Mouse (Mus musculus) heart, embryonic 14.5 days (tissue): ENCODE results near the gene Mapk13. TPM values are rescaled to one million over a fixed set of nuclear protein-coding genes. Genes with fewer than 3 reads are reported as not detected.
A peak's percentile ranks its signal among the peaks of the same experiment; 100 is the strongest.
"Not testable (repeated sequence)": the region's sequence is repeated elsewhere in the genome, so short reads cannot be mapped to it uniquely, and the experiment has no call there.

ENCODE experiments used
- ATAC-seq: fragments of 200-750 bp; cut with Nextera tagmentation; 2 replicates; pipeline ENCODE4 v1.8.0; 2017; ENCODE audit warnings: low read depth, moderate TSS enrichment; ENCODE audit not compliant: insufficient number of reproducible peaks, insufficient read depth, low FRiP score
- H3K27ac ChIP-seq, 2 experiments: fragments of 200-500 bp in 1 of 2; fragments of 300-500 bp in 1 of 2; sonication (generic) in 1 of 2; replicated peaks in 1 of 2; 2 replicates each; pipeline ENCODE4 v1.5.1; 2012 to 2014; ENCODE audit warnings: low read depth in 2 of 2, low read length in 2 of 2, control low read depth in 1 of 2, mild to moderate bottlenecking in 1 of 2, mixed read lengths in 1 of 2; ENCODE audit not compliant: control insufficient read depth in 1 of 2, insufficient read depth in 1 of 2
- H3K27me3 ChIP-seq: fragments of 300-500 bp; sonication (generic); 2 replicates; pipeline ENCODE4 v1.6.1; 2014; ENCODE audit warnings: mild to moderate bottlenecking, low read length, control low read depth; ENCODE audit not compliant: control insufficient read depth, insufficient read depth
- H3K36me3 ChIP-seq: fragments of 300-500 bp; sonication (generic); 2 replicates; pipeline ENCODE4 v1.6.1; 2014; ENCODE audit warnings: mild to moderate bottlenecking, control low read depth, low read length, mixed read lengths; ENCODE audit not compliant: control insufficient read depth, insufficient read depth
- H3K4me1 ChIP-seq, 2 experiments: fragments of 200-500 bp in 1 of 2; fragments of 300-500 bp in 1 of 2; sonication (generic) in 1 of 2; 2 replicates each; pipeline ENCODE4 v1.6.1; 2012 to 2014; ENCODE audit warnings: low read length in 2 of 2, control low read depth in 1 of 2, mixed read lengths in 1 of 2; ENCODE audit not compliant: control insufficient read depth in 2 of 2, insufficient read depth in 2 of 2
- H3K4me2 ChIP-seq: fragments of 300-500 bp; sonication (generic); 2 replicates; pipeline ENCODE4 v1.6.1; 2014; ENCODE audit warnings: mild to moderate bottlenecking, low read length
- H3K4me3 ChIP-seq, 2 experiments: fragments of 200-500 bp in 1 of 2; fragments of 300-500 bp in 1 of 2; sonication (generic) in 1 of 2; 2 replicates each; pipeline ENCODE4 v1.5.1; 2012 to 2014; ENCODE audit warnings: low read length in 2 of 2, mild to moderate bottlenecking in 2 of 2, control low read depth in 1 of 2, low read depth in 1 of 2, moderate library complexity in 1 of 2; ENCODE audit not compliant: control insufficient read depth in 1 of 2, insufficient read depth in 1 of 2
- H3K9ac ChIP-seq: fragments of 300-500 bp; sonication (generic); 2 replicates; pipeline ENCODE4 v1.6.1; 2014; ENCODE audit warnings: mild to moderate bottlenecking, low read length
- H3K9me3 ChIP-seq: fragments of 300-500 bp; sonication (generic); 2 replicates; pipeline ENCODE4 v1.6.1; 2016; ENCODE audit warnings: low read length, control low read depth; ENCODE audit not compliant: control insufficient read depth
- WGBS: fragments of 180-500 bp; shearing (Covaris S2); extraction: QIAGEN DNeasy Blood & Tissue Kit; methylation state at CpG from one replicate; pipeline ENCODE4 v1.1.7; 2014; 5-methylcytosine and 5-hydroxymethylcytosine counted together
- polyA plus RNA-seq: library from polyadenylated mRNA; unstranded; fragments of >200 nt; fragmentation: Nextera tagmentation; extraction: Ambion mirVana; gene quantifications from 2 replicates; pipeline ENCODE4 v1.2.1, GENCODE M21; 2014

The Mapk13 gene
- polyA plus RNA-seq, 1 experiment from 2014 or later: 2.5 TPM

- Histone ChIP-seq H3K4me2 (no peak overlapping the region), H3K9me3 (no peaks in the 10 kb centered on the region), H3K9ac (no peak overlapping the region), H3K27ac (no peak overlapping the region), H3K4me3 (no peak overlapping the region), H3K4me1 (no peaks in the 10 kb centered on the region), H3K27me3 (no peaks in the 10 kb centered on the region), H3K36me3 (no peaks in the 10 kb centered on the region)
- 62% methylated on average over 8 of the region's 8 CpGs for WGBS
- ATAC-seq: no peak
Measured at GRCm38 (mm10) chr17:28760736-28761312, 8.3 kb upstream of the Mapk13 start.

GRCm38 (mm10) chr17:28761871-28762270, 7.2 kb upstream of the Mapk13 start:
- 7% methylated on average over 3 of the region's 3 CpGs for WGBS
- Histone ChIP-seq H3K27me3 (no peaks in the 10 kb centered on the region), H3K36me3 (no peaks in the 10 kb centered on the region), H3K27ac (no peak overlapping the region), H3K4me1 (no peaks in the 10 kb centered on the region), H3K9me3 (no peaks in the 10 kb centered on the region), H3K9ac (no peak overlapping the region), H3K4me3 (no peak overlapping the region), H3K4me2 (no peak overlapping the region)
- no peak for ATAC-seq

- no peak overlapping the region for H3K4me2 ChIP-seq
- no peak for ATAC-seq
- peaks cover 11 to 18% of the 10 kb centered on the region in 2 experiments for H3K4me1 ChIP-seq
- H3K9me3 ChIP-seq: no peaks in the 10 kb centered on the region
- no peak overlapping the region for H3K27ac ChIP-seq
- 51% methylated on average over 3 of the region's 3 CpGs for WGBS
- peaks cover 32% of the 10 kb centered on the region for H3K27me3 ChIP-seq
- H3K36me3 ChIP-seq: no peaks in the 10 kb centered on the region
- no peak overlapping the region for H3K4me3 ChIP-seq
- no peak overlapping the region for H3K9ac ChIP-seq
Measured at GRCm38 (mm10) chr17:28766203-28766602, 2.9 kb upstream of the Mapk13 start.

GRCm38 (mm10) chr17:28766781-28767515, 2.1 kb upstream of the Mapk13 start:
- Histone ChIP-seq H3K36me3 (no peaks in the 10 kb centered on the region), H3K4me2 (no peak overlapping the region), H3K27me3 (peaks cover 37% of the 10 kb centered on the region), H3K9ac (no peak overlapping the region), H3K27ac (no peak overlapping the region), H3K4me1 (peaks cover 11 to 18% of the 10 kb centered on the region in 2 experiments), H3K4me3 (no peak overlapping the region), H3K9me3 (no peaks in the 10 kb centered on the region)
- WGBS: 75% methylated on average over 11 of the region's 11 CpGs
- ATAC-seq: no peak

- WGBS: 3% methylated on average over 24 of the region's 24 CpGs
- peaks cover 37% of the 10 kb centered on the region for H3K27me3 ChIP-seq
- peak overlapping the region; percentile 68 for H3K9ac ChIP-seq
- H3K9me3 ChIP-seq: no peaks in the 10 kb centered on the region
- ATAC-seq: peak; percentile 26; the same call in 1 of the 2 replicates
- no peak overlapping the region for H3K27ac ChIP-seq
- peak overlapping the region; percentile 36 to 49 for H3K4me3 ChIP-seq
- peaks cover 11 to 18% of the 10 kb centered on the region in 2 experiments for H3K4me1 ChIP-seq
- H3K36me3 ChIP-seq: no peaks in the 10 kb centered on the region
- H3K4me2 ChIP-seq: peak overlapping the region; percentile 89
Measured at GRCm38 (mm10) chr17:28769875-28770421, 851 bp downstream of the Mapk13 start.

- Histone ChIP-seq H3K9ac (no peak overlapping the region), H3K4me3 (no peak overlapping the region), H3K27ac (no peak overlapping the region), H3K4me2 (no peak overlapping the region), H3K27me3 (peaks cover 37% of the 10 kb centered on the region), H3K36me3 (no peaks in the 10 kb centered on the region), H3K4me1 (peaks cover 11 to 18% of the 10 kb centered on the region in 2 experiments), H3K9me3 (no peaks in the 10 kb centered on the region)
- no peak for ATAC-seq
- WGBS: 84% methylated on average over 5 of the region's 5 CpGs
Measured at GRCm38 (mm10) chr17:28771289-28771688, 2.2 kb downstream of the Mapk13 start.

GRCm38 (mm10) chr17:28774303-28774702, 5.2 kb downstream of the Mapk13 start:
- not testable (repeated sequence) for H3K36me3 ChIP-seq, ATAC-seq, H3K4me2 ChIP-seq, H3K4me3 ChIP-seq, H3K9ac ChIP-seq, H3K9me3 ChIP-seq, H3K27ac ChIP-seq
- Histone ChIP-seq H3K27me3 (peaks cover 24% of the 10 kb centered on the region), H3K4me1 (peaks cover 10 to 13% of the 10 kb centered on the region in 2 experiments)
- WGBS: 94% methylated on average over 9 of the region's 9 CpGs
